Mouse (Mus musculus) myocyte (in vitro differentiated cells): ENCODE measurements around the gene Kat2b. TPM values are rescaled to one million over a fixed set of nuclear protein-coding genes. Genes with fewer than 3 reads are reported as not detected.

Experiments
- H3K27me3 ChIP-seq: one replicate; pipeline ENCODE4 v1.6.1; 2011; ENCODE audit not compliant: control insufficient read depth, insufficient read depth, insufficient read length
- H3K36me3 ChIP-seq: one replicate; pipeline ENCODE4 v1.6.1; 2011; ENCODE audit not compliant: control insufficient read depth, insufficient read depth
- H3K4me2 ChIP-seq: one replicate; pipeline ENCODE4 v1.6.1; 2011; ENCODE audit warnings: low read depth, control low read depth
- H3K4me3 ChIP-seq: one replicate; pipeline ENCODE4 v1.5.1; 2011; ENCODE audit warnings: mild to moderate bottlenecking, control low read depth, moderate library complexity
- H3K79me2 ChIP-seq: one replicate; pipeline ENCODE4 v1.6.1; 2011; ENCODE audit not compliant: control insufficient read depth, insufficient read depth
- H3ac ChIP-seq: one replicate; pipeline ENCODE4 v1.6.1; 2011; ENCODE audit not compliant: control insufficient read depth, insufficient read length
- CEBPB ChIP-seq: IDR thresholded peaks from 2 replicates; pipeline ENCODE4 v1.6.1; 2011; ENCODE audit warnings: mild to moderate bottlenecking, moderate library complexity; ENCODE audit not compliant: poor library complexity, insufficient read depth, severe bottlenecking
- E2F4 ChIP-seq: IDR thresholded peaks from one replicate; pipeline ENCODE4 v1.6.1; 2011; ENCODE audit warnings: mild to moderate bottlenecking, control low read depth, moderate library complexity; ENCODE audit not compliant: insufficient read depth
- MAX ChIP-seq: IDR thresholded peaks from one replicate; pipeline ENCODE4 v1.6.1; 2011; ENCODE audit warnings: low read depth, mild to moderate bottlenecking, control low read depth
- MYOD1 ChIP-seq, 3 experiments: IDR thresholded peaks; one replicate each; pipeline ENCODE4 v1.6.1; 2011; ENCODE audit warnings: control low read depth in 2 of 3, low read depth in 2 of 3, mild to moderate bottlenecking in 2 of 3, moderate library complexity in 1 of 3; ENCODE audit not compliant: insufficient read length in 2 of 3, control insufficient read depth in 1 of 3
- MYOG ChIP-seq, 3 experiments: IDR thresholded peaks; one replicate each; pipeline ENCODE4 v1.6.1; 2011; ENCODE audit warnings: control low read depth in 2 of 3, low read depth in 2 of 3, mild to moderate bottlenecking in 2 of 3; ENCODE audit not compliant: insufficient read length in 2 of 3, control insufficient read depth in 1 of 3, insufficient read depth in 1 of 3
- POLR2A ChIP-seq: IDR thresholded peaks from one replicate; pipeline ENCODE4 v1.6.1; 2011; ENCODE audit warnings: low read depth, mild to moderate bottlenecking, control low read depth, moderate library complexity; ENCODE audit not compliant: insufficient read length
- POLR2AphosphoS2 ChIP-seq: IDR thresholded peaks from one replicate; pipeline ENCODE4 v1.6.1; 2011; ENCODE audit warnings: low read depth, control low read depth; ENCODE audit not compliant: insufficient read length
- REST ChIP-seq: IDR thresholded peaks from one replicate; pipeline ENCODE4 v1.6.1; 2011; ENCODE audit warnings: mild to moderate bottlenecking, control low read depth, moderate library complexity; ENCODE audit not compliant: insufficient read depth, insufficient read length
- SRF ChIP-seq: IDR thresholded peaks from one replicate; pipeline ENCODE4 v1.6.1; 2011; ENCODE audit warnings: low read depth; ENCODE audit not compliant: control insufficient read depth, insufficient read length
- TCF12 ChIP-seq: IDR thresholded peaks from one replicate; pipeline ENCODE4 v1.6.1; 2011; ENCODE audit warnings: mild to moderate bottlenecking, control low read depth; ENCODE audit not compliant: poor library complexity, insufficient read depth, severe bottlenecking
- TCF3 ChIP-seq: IDR thresholded peaks from one replicate; pipeline ENCODE4 v1.6.1; 2011; ENCODE audit warnings: low read depth, control low read depth; ENCODE audit not compliant: insufficient read length
- USF1 ChIP-seq: IDR thresholded peaks from one replicate; pipeline ENCODE4 v1.6.1; 2011; ENCODE audit warnings: low read depth, mild to moderate bottlenecking, control low read depth, moderate library complexity
- polyA plus RNA-seq: library from polyadenylated mRNA; unstranded; fragments of >200 nt; fragmentation: generic; extraction: Trizol; gene quantifications from one replicate; pipeline ENCODE4 v1.2.1, GENCODE M21; 2012; ENCODE audit warnings: missing spikeins

The Kat2b gene
- polyA plus RNA-seq, 1 experiment, result 4.2 TPM

DNA sequence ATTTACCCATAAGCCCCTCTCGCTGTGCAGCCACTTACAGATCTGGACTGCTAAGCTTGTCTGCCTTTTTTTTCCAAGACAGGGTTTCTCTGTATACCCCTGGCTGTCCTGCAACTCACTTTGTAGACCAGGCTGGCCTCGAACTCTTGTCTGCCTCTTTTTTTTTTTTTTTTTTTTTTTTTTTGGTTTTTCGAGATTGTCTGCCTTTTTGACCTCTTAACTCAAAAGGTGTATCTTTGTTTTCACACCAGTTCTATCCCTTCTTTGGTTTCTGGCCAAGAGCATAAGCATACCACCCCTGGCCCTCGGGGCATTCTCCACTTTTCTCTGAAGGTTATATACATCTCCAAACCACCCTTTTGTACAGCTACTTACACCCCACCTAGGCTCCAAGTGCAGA, 1.8 kb upstream of the Kat2b start:
- H3K79me2 ChIP-seq, result peaks cover 5% of the 10 kb centered on the region
- TF ChIP-seq MAX, result no peak
- TF ChIP-seq REST, result no peak
- no peak for TF ChIP-seq TCF12
- no peak overlapping the region for H3K4me3 ChIP-seq
- no peaks in the 10 kb centered on the region for H3K27me3 ChIP-seq
- H3K4me2 ChIP-seq, result no peak overlapping the region
- no peaks in the 10 kb centered on the region for H3K36me3 ChIP-seq
- no peak overlapping the region for H3ac ChIP-seq

DNA sequence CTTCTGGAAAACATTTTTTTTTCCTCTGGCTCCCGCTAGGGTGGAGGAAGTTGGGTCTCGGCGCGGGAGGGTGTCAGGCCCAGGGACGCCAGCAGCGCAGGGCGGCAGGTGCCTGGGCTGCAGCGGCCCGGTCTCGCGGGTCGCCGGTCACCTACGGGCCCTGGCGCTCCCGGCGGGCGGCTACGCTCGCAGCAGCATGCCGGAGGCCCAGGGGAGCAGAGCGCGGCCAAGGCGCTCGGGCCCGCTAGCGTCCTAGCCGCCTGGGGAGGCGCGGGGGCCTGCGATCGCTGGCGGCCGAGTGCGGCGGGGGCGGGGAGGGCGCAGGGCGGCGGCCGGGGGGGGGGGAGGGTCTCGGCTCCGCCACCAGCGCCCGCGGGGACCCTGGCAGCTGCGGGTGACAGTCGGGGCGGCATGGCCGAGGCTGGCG, 271 bp downstream of the Kat2b start:
- H3ac ChIP-seq, result peak overlapping the region; percentile 60
- H3K27me3 ChIP-seq, result no peaks in the 10 kb centered on the region
- H3K4me3 ChIP-seq, result peak overlapping the region; percentile 66
- no peak for TF ChIP-seq SRF
- TF ChIP-seq TCF12, result no peak
- TF ChIP-seq REST, result no peak
- TF ChIP-seq MYOG (IDR thresholded peaks at IDR 0.05; ENCODE audit: control insufficient read depth in 1 of 3, insufficient read depth in 1 of 3, insufficient read length in 2 of 3, low read depth in 2 of 3), result peak in 2 of 3 experiments; percentile 64 to 69
- no peak for TF ChIP-seq TCF3
- peak in 2 of 3 experiments; percentile 59 to 76 for TF ChIP-seq MYOD1 (IDR thresholded peaks at IDR 0.05; ENCODE audit: control insufficient read depth in 1 of 3, insufficient read length in 2 of 3, low read depth in 2 of 3)
- no peak for TF ChIP-seq USF1
- peak; percentile 65 for TF ChIP-seq POLR2A
- TF ChIP-seq POLR2AphosphoS2, result no peak
- no peak for TF ChIP-seq MAX
- TF ChIP-seq E2F4, result no peak
- no peak for TF ChIP-seq CEBPB
- H3K4me2 ChIP-seq, result peak overlapping the region; percentile 90
- H3K79me2 ChIP-seq, result peaks cover 5% of the 10 kb centered on the region
- no peaks in the 10 kb centered on the region for H3K36me3 ChIP-seq

GRCm38 (mm10) chr17:53567346-53568101, 863 bp downstream of the Kat2b start:
- H3K36me3 ChIP-seq, result no peaks in the 10 kb centered on the region
- peak; percentile 19 for TF ChIP-seq POLR2A
- TF ChIP-seq MYOG (IDR thresholded peaks at IDR 0.05; ENCODE audit: control insufficient read depth in 1 of 3, insufficient read depth in 1 of 3, insufficient read length in 2 of 3, low read depth in 2 of 3), result no peak
- TF ChIP-seq MYOD1 (IDR thresholded peaks at IDR 0.05; ENCODE audit: control insufficient read depth in 1 of 3, insufficient read length in 2 of 3, low read depth in 2 of 3), result peak in 1 of 3 experiments; percentile 16
- peak overlapping the region; percentile 66 for H3K4me3 ChIP-seq

DNA sequence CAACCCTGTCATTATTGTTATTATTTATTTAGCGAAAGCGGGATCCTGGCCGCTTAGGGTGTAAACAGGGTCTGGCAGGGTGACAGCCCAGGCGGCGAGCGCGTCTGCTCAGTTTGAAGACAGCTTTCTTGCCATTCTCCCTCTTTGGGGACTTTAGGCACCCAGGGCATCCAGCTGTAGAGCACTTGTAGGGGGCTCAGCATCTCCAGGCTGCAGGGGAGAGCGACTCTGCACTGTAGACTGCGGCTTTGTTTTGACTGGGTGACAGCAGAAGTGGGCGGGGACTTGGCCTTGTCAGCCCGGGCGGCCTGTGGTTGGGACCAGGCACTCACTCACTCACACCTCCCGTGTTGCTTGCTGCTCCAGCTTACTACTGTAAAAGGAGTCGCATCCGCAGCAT, 1.5 kb downstream of the Kat2b start:
- Histone ChIP-seq H3K27me3 (no peaks in the 10 kb centered on the region), H3K4me2 (peak overlapping the region; percentile 75), H3ac (peak overlapping the region; percentile 60), H3K4me3 (peak overlapping the region; percentile 66), H3K36me3 (no peaks in the 10 kb centered on the region), H3K79me2 (peaks cover 5% of the 10 kb centered on the region)
- peak in 1 of 3 experiments; percentile 0 for TF ChIP-seq MYOD1 (IDR thresholded peaks at IDR 0.05; ENCODE audit: control insufficient read depth in 1 of 3, insufficient read length in 2 of 3, low read depth in 2 of 3)
- peak; percentile 14 for TF ChIP-seq POLR2AphosphoS2
- TF ChIP-seq TCF3, result no peak
- TF ChIP-seq REST, result no peak
- TF ChIP-seq POLR2A, result peak; percentile 41
- no peak for TF ChIP-seq E2F4

More at GRCm38 (mm10) chr17:53567346-53568101, 863 bp downstream of the Kat2b start:
- H3K27me3 ChIP-seq, result no peaks in the 10 kb centered on the region
- H3K79me2 ChIP-seq, result peaks cover 5% of the 10 kb centered on the region
- H3K4me2 ChIP-seq, result peak overlapping the region; percentile 75
- peak overlapping the region; percentile 60 for H3ac ChIP-seq

- peak overlapping the region; percentile 66 for H3K4me3 ChIP-seq
- peak overlapping the region; percentile 75 for H3K4me2 ChIP-seq
- H3K36me3 ChIP-seq, result no peaks in the 10 kb centered on the region
- no peaks in the 10 kb centered on the region for H3K27me3 ChIP-seq
- TF ChIP-seq MYOG (IDR thresholded peaks at IDR 0.05; ENCODE audit: control insufficient read depth in 1 of 3, insufficient read depth in 1 of 3, insufficient read length in 2 of 3, low read depth in 2 of 3) (no peak), E2F4 (no peak), USF1 (peak; percentile 11), CEBPB (no peak), SRF (no peak)
- H3K79me2 ChIP-seq, result peaks cover 5% of the 10 kb centered on the region
- no peak overlapping the region for H3ac ChIP-seq
These were observed 2.2 kb downstream of the Kat2b start for GRCm38 (mm10) chr17:53568734-53569386.
